Mouse (Mus musculus): Measurements from ENCODE around the gene Hipk2. TPM values are rescaled to one million over a fixed set of nuclear protein-coding genes. Genes with fewer than 3 reads are reported as not detected.
A peak's percentile ranks its signal among the peaks of the same experiment; 100 is the strongest.

Hipk2 gene
- polyA plus RNA-seq, 1 experiment from 2014 or later: 36.6 TPM

DNA sequence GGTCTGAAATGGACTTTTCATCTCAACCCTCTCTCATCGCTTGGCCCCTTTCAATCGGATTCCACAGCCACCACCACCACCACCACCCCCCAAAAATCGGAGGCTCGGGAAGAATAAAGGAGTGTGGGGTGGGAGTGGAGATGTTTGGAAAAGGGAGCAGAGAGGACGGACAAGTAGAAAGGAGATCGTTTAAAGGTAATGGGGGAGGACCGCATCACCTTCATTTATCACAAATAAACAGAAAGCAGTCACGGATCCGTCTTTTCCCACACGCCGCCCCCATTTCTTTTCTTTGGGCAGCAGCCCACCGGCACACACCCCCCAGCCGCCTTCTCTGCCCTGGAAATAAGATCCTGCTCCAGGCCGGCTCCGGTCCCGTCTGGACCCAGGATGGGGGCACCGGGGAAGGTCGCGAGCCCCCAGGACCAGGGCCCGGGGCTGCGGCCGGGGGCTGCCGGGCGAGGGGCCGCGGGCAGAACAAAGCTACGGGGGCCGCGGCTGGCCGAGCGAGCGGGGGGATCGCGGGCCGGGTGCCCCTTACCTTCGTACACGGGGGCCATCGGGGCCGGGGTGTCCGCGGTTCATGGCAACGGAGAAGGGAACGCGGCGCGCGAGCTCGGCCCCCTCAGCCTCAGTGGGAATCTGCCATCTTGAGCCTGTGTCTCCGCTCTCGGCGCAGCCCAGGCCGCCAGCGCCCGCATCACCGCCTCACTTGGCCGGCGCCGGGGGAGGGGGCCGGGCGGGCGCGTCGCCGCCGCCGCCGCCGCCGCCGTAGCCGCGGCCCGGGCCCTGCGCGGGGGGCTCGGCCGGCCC is 501 bp downstream of the Hipk2 start, which contains the start of gene Tbxas1:
Gene Tbxas1, plus strand, starts transcription at position 147 of the 813 bp plus-strand sequence.
- H3K4me2 ChIP-seq: peak within 1 kb of the TSS; percentile 70
- no peaks in the 10 kb centered on the region for H3K36me3 ChIP-seq (replicated peaks)
- H3K4me1 ChIP-seq: peaks cover 31% of the 10 kb centered on the region
- H3K9me3 ChIP-seq: no peaks in the 10 kb centered on the region
- H3K27me3 ChIP-seq: peaks cover 18% of the 10 kb centered on the region
- H3K4me3 ChIP-seq (replicated peaks): peak within 1 kb of the TSS; percentile 98
- WGBS: under 1% methylated on average over 62 of the region's 77 CpGs
- peak within 1 kb of the TSS; percentile 99 for H3K9ac ChIP-seq
- ATAC-seq (ENCODE audit: low FRiP score): peak; percentile 45; the same call in 1 of the 2 replicates
- H3K27ac ChIP-seq: peak within 1 kb of the TSS; percentile 95

DNA sequence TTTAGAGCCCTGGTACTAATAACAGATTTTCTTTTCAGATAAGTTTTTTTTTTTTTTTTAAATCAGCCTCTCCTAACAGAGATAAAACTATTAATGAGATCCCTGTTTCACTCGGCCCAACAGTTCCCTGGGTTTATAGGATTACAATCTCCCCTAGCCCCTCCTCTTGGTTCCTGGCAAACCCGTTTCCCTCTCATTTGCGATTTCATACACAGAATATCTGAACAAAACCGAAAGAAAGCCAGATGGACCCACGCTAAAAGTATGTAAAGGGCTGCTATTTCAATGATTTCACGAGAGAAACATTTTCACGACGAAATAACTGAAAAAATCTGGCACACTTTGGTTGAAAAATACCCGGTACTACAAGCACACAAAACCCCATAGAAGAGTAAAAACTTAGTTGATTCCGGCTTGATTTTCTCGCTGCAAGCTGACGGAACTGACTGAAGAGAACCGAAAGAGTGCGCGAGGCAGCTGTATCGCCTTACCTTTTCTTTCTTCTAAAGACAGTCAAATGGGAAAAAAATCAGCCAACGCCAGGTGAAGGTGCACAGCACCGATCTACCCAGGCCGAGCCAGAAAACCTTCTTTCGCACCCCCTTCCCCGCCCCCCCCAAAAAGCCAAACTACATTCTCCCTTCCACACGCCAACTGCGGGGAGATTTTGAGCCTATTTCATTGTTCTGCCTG is 1.3 kb downstream of the Hipk2 start:
- H3K9ac ChIP-seq: peak overlapping the region; percentile 99
- under 1% methylated on average over 23 of the region's 23 CpGs for WGBS
- no peak for ATAC-seq (ENCODE audit: low FRiP score)
- H3K36me3 ChIP-seq (replicated peaks): no peaks in the 10 kb centered on the region
- H3K4me1 ChIP-seq: peaks cover 36% of the 10 kb centered on the region
- H3K4me3 ChIP-seq (replicated peaks): peak overlapping the region; percentile 98
- H3K9me3 ChIP-seq: no peaks in the 10 kb centered on the region
- peak overlapping the region; percentile 95 for H3K27ac ChIP-seq
- peaks cover 18% of the 10 kb centered on the region for H3K27me3 ChIP-seq
- H3K4me2 ChIP-seq: peak overlapping the region; percentile 70

DNA sequence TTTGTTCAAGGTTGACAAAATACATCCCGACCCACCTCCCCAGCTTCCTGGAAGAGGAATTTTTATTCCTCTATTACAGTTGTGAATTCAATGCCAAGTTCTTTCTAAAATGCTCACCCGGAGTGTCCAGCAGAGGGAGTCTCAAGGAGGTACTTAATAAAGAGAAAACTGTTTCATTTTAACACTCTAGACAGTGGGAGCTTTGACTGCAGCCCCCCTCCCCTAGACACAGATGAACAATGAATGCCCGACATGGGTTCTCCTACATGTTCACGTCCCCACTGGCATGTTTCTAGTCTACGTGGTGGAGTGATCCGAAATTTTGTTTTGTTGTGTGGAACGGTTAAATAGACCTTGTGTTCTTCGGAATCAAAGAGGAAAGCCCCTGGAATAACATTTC is 1.9 kb downstream of the Hipk2 start:
- Histone ChIP-seq H3K4me3 (replicated peaks) (peak overlapping the region; percentile 98), H3K9me3 (no peaks in the 10 kb centered on the region), H3K36me3 (replicated peaks) (no peaks in the 10 kb centered on the region), H3K27ac (peak overlapping the region; percentile 42; the same call in 1 of the 2 replicates), H3K4me1 (peaks cover 39% of the 10 kb centered on the region), H3K4me2 (peak overlapping the region; percentile 70), H3K9ac (peak overlapping the region; percentile 99), H3K27me3 (peaks cover 14% of the 10 kb centered on the region)
- 2% methylated on average over 8 of the region's 8 CpGs for WGBS
- ATAC-seq (ENCODE audit: low FRiP score): peak; percentile 28; the same call in 1 of the 2 replicates

DNA sequence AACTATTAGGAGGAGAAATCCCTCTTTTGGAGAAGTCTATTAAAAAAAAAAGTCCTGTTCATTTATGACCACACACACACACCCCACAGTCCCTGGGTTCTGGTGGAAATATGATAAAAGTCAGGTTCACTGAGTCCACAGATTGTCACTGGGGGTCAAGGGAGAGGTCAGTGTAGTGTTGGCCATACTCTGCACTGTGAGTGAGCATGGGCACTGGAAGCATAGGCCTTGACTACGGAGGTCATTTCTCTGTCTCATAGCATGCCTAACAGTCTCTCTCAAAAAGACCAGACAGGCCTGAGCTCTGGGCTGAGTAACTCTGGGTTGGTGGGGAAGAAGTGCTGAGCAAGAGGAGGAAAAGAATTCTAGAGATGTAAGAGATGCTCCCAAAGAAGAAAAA is 2.6 kb downstream of the Hipk2 start:
- WGBS: 77% methylated on average over 1 of the region's 1 CpGs
- no peak overlapping the region for H3K27ac ChIP-seq
- peaks cover 42% of the 10 kb centered on the region for H3K4me1 ChIP-seq
- no peak for ATAC-seq (ENCODE audit: low FRiP score)
- peak overlapping the region; percentile 70 for H3K4me2 ChIP-seq
- peaks cover 10% of the 10 kb centered on the region for H3K27me3 ChIP-seq
- H3K4me3 ChIP-seq (replicated peaks): peak overlapping the region; percentile 98; the same call in 1 of the 2 replicates
- peak overlapping the region; percentile 99 for H3K9ac ChIP-seq
- H3K36me3 ChIP-seq (replicated peaks): no peaks in the 10 kb centered on the region
- H3K9me3 ChIP-seq: no peaks in the 10 kb centered on the region

- no peak overlapping the region for H3K9ac ChIP-seq
- WGBS: 12% methylated on average over 7 of the region's 7 CpGs
- H3K9me3 ChIP-seq: no peaks in the 10 kb centered on the region
- no peaks in the 10 kb centered on the region for H3K36me3 ChIP-seq (replicated peaks)
- peaks cover 58% of the 10 kb centered on the region for H3K4me1 ChIP-seq
- H3K4me2 ChIP-seq: no peak overlapping the region
- no peaks in the 10 kb centered on the region for H3K27me3 ChIP-seq
- ATAC-seq (ENCODE audit: low FRiP score): no peak
- no peak overlapping the region for H3K27ac ChIP-seq
- H3K4me3 ChIP-seq (replicated peaks): no peak overlapping the region
These were observed 4.9 kb downstream of the Hipk2 start for GRCm38 (mm10) chr6:38871051-38871450.

DNA sequence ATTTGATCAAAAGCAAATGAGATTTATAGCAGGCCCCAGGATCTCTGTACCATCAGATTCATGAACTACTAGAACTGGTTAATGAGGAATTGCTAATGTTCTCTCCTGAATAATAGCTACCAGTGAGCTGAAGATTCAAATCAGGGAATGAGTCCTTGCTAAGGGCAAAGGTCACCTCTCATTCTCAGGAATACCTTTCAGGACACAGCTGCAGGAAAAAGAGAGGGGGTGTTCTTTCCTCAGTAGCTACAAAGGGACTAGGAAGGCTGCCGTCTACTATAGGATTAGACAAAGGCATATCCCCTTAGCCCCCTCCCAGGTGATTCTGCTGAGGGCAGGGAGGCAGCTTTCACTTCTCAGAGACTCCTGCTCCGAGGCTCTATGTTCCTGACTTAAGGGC is 5.9 kb downstream of the Hipk2 start:
- H3K27me3 ChIP-seq: no peaks in the 10 kb centered on the region
- no peak overlapping the region for H3K4me2 ChIP-seq
- no peak overlapping the region for H3K4me3 ChIP-seq (replicated peaks)
- no peaks in the 10 kb centered on the region for H3K36me3 ChIP-seq (replicated peaks)
- ATAC-seq (ENCODE audit: low FRiP score): no peak
- 17% methylated on average over 2 of the region's 2 CpGs for WGBS
- H3K9ac ChIP-seq: 0 out of 2 replicates have a peak overlapping the region, but pooled peaks have one; percentile 5
- no peaks in the 10 kb centered on the region for H3K9me3 ChIP-seq
- H3K4me1 ChIP-seq: peaks cover 65% of the 10 kb centered on the region
- no peak overlapping the region for H3K27ac ChIP-seq

GRCm38 (mm10) chr6:38868974-38869373 is 7.0 kb downstream of the Hipk2 start:
- H3K27me3 ChIP-seq: no peaks in the 10 kb centered on the region
- peaks cover 71% of the 10 kb centered on the region for H3K4me1 ChIP-seq
- H3K4me2 ChIP-seq: no peak overlapping the region
- H3K9me3 ChIP-seq: no peaks in the 10 kb centered on the region
- no peak overlapping the region for H3K9ac ChIP-seq
- ATAC-seq (ENCODE audit: low FRiP score): no peak
- H3K27ac ChIP-seq: no peak overlapping the region
- no peaks in the 10 kb centered on the region for H3K36me3 ChIP-seq (replicated peaks)
- WGBS: 88% methylated on average over 1 of the region's 1 CpGs
- no peak overlapping the region for H3K4me3 ChIP-seq (replicated peaks)

- no peaks in the 10 kb centered on the region for H3K36me3 ChIP-seq (replicated peaks)
- no peak overlapping the region for H3K4me3 ChIP-seq (replicated peaks)
- H3K9me3 ChIP-seq: no peaks in the 10 kb centered on the region
- H3K9ac ChIP-seq: no peak overlapping the region
- 20% methylated on average over 1 of the region's 1 CpGs for WGBS
- no peak overlapping the region for H3K4me2 ChIP-seq
- H3K27me3 ChIP-seq: no peaks in the 10 kb centered on the region
- H3K27ac ChIP-seq: 0 out of 2 replicates have a peak overlapping the region, but pooled peaks have one; percentile 19
- ATAC-seq (ENCODE audit: low FRiP score): no peak
- peaks cover 55% of the 10 kb centered on the region for H3K4me1 ChIP-seq
These were observed 8.7 kb downstream of the Hipk2 start for GRCm38 (mm10) chr6:38867291-38867690.

GRCm38 (mm10) chr6:38866761-38867160 is 9.2 kb downstream of the Hipk2 start:
- WGBS: 73% methylated on average over 2 of the region's 2 CpGs
- Histone ChIP-seq H3K36me3 (replicated peaks) (no peaks in the 10 kb centered on the region), H3K4me3 (replicated peaks) (no peak overlapping the region), H3K27me3 (no peaks in the 10 kb centered on the region), H3K9me3 (no peaks in the 10 kb centered on the region), H3K9ac (no peak overlapping the region), H3K4me2 (no peak overlapping the region), H3K4me1 (peaks cover 50% of the 10 kb centered on the region), H3K27ac (no peak overlapping the region)
- ATAC-seq (ENCODE audit: low FRiP score): no peak

DNA sequence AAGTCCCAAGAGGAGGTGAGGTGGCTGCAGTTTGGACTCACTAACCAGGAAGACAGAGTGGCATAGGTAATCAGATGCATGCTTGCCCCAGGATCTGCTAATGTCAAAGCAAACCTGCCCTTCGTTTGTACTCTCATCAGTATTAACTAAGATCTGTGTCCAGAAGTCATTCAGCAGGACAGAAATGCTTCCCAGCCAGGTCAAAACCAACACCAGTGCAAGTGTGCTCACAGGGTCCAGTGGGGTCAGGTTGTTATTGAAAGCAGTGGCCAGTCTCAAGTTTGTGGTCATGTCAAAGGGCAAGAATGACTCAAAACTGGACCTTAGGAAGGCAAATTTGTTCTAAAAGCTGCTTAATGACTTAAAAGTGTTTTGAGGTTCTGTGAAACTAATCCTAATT is 9.6 kb downstream of the Hipk2 start:
- no peaks in the 10 kb centered on the region for H3K36me3 ChIP-seq (replicated peaks)
- H3K9ac ChIP-seq: no peak overlapping the region
- no peaks in the 10 kb centered on the region for H3K9me3 ChIP-seq
- H3K27ac ChIP-seq: no peak overlapping the region
- H3K27me3 ChIP-seq: no peaks in the 10 kb centered on the region
- 81% methylated on average over 1 of the region's 1 CpGs for WGBS
- H3K4me2 ChIP-seq: no peak overlapping the region
- H3K4me1 ChIP-seq: peaks cover 46% of the 10 kb centered on the region
- H3K4me3 ChIP-seq (replicated peaks): no peak overlapping the region
- ATAC-seq (ENCODE audit: low FRiP score): no peak

DNA sequence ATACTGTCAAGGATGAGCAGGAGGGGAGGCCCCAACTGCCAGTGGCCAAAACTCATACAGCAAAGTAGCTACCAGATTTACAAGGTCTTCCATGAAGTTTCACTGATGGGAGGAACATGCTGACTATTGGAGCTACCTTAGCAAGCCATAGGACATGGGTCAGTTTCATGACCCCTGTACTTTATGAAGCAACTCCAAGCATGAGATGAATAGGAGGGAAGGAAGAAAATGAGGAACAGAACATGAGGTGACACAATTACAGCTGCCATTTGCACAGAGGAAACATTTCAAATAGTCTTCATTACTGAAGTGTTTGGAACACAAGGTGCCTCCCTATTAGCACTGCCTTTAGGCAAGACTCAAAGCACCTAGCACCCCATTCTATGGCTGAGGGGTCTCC is 10.2 kb downstream of the Hipk2 start:
- H3K4me2 ChIP-seq: no peak overlapping the region
- H3K9me3 ChIP-seq: no peaks in the 10 kb centered on the region
- no peak overlapping the region for H3K4me3 ChIP-seq (replicated peaks)
- H3K36me3 ChIP-seq (replicated peaks): no peaks in the 10 kb centered on the region
- no peak overlapping the region for H3K27ac ChIP-seq
- no peak for ATAC-seq (ENCODE audit: low FRiP score)
- H3K9ac ChIP-seq: no peak overlapping the region
- no peaks in the 10 kb centered on the region for H3K27me3 ChIP-seq
- peaks cover 41% of the 10 kb centered on the region for H3K4me1 ChIP-seq

GRCm38 (mm10) chr6:38863595-38863994 is 12.4 kb downstream of the Hipk2 start:
- Histone ChIP-seq H3K36me3 (replicated peaks) (no peaks in the 10 kb centered on the region), H3K9ac (no peak overlapping the region), H3K4me1 (peaks cover 32% of the 10 kb centered on the region), H3K9me3 (no peaks in the 10 kb centered on the region), H3K4me2 (no peak overlapping the region), H3K27me3 (no peaks in the 10 kb centered on the region), H3K4me3 (replicated peaks) (no peak overlapping the region), H3K27ac (no peak overlapping the region)
- WGBS: 60% methylated on average over 3 of the region's 3 CpGs
- no peak for ATAC-seq (ENCODE audit: low FRiP score)

Data from forebrain, embryonic 12.5 days (tissue).